ENCODE assay signal across 21 mouse cellular contexts in genomic region chr11:54819489-54819888, GRCm38 (mm10). TPM values are rescaled to one million over a fixed set of nuclear protein-coding genes. Genes with fewer than 3 reads are reported as not detected.
DNase-seq lines count a peak whose midpoint lies in the region; ATAC-seq and TF ChIP-seq lines count a peak whose summit lies in the region.
"Had no signal": no experiment of that assay in that cellular context is flagged by ENCODE, and none has a peak within 500 bp of the region (broad histone marks: within the 10 kb centered on the region; RNA-seq: fewer than 3 reads in every experiment).

No protein-coding gene starts in this region.

- H3K9me3 ChIP-seq in intestine, embryonic 15.5 days = no peaks in the 10 kb centered on the region
- no peaks in the 10 kb centered on the region for H3K9me3 ChIP-seq in intestine, postnatal 0 days (ENCODE audit: control insufficient read depth)
- peaks cover 23% of the 10 kb centered on the region for H3K9me3 ChIP-seq in E14TG2a.4 (ENCODE audit: low read length)
- H3K9me3 ChIP-seq in stomach, postnatal 0 days (ENCODE audit: control insufficient read depth, low read length) = no peaks in the 10 kb centered on the region

- H3K9ac ChIP-seq in intestine, embryonic 15.5 days = no peak overlapping the region
- H3K9ac ChIP-seq in intestine, postnatal 0 days (ENCODE audit: low read depth, low read length) = no peak overlapping the region
- no peak overlapping the region for H3K9ac ChIP-seq in stomach, postnatal 0 days (ENCODE audit: low read length)
- H3K9ac ChIP-seq: embryonic facial prominence, embryonic 15.5 days; hindbrain, embryonic 13.5 days had no signal

- 61% methylated on average over 7 of the region's 7 CpGs for WGBS in intestine, embryonic 15.5 days
- WGBS in intestine, postnatal 0 days = 50% methylated on average over 7 of the region's 7 CpGs
- 61% methylated on average over 7 of the region's 7 CpGs for WGBS in stomach, postnatal 0 days

- no peak overlapping the region for H3K4me3 ChIP-seq in intestine, embryonic 15.5 days (replicated peaks)
- no peak overlapping the region for H3K4me3 ChIP-seq in intestine, postnatal 0 days (ENCODE audit: low read depth, low read length)
- peak overlapping the region; percentile 50; the same call in 1 of the 2 replicates for H3K4me3 ChIP-seq in E14TG2a.4 (replicated peaks; ENCODE audit: low read length)
- H3K4me3 ChIP-seq in stomach, postnatal 0 days (ENCODE audit: low read depth, low read length) = no peak overlapping the region
- H3K4me3 ChIP-seq: embryonic facial prominence, embryonic 15.5 days; erythroblast, embryonic 14.5 days; forebrain, embryonic 10.5 days; heart, embryonic 10.5 days; hindbrain, embryonic 13.5 days had no signal

- no peaks in the 10 kb centered on the region for H3K36me3 ChIP-seq in intestine, embryonic 15.5 days
- H3K36me3 ChIP-seq in intestine, postnatal 0 days (ENCODE audit: control insufficient read depth, insufficient read depth) = no peaks in the 10 kb centered on the region
- no peaks in the 10 kb centered on the region for H3K36me3 ChIP-seq in E14TG2a.4 (ENCODE audit: insufficient read depth, low read length)
- H3K36me3 ChIP-seq in stomach, postnatal 0 days (ENCODE audit: control insufficient read depth, insufficient read depth, low read length) = no peaks in the 10 kb centered on the region
- H3K36me3 ChIP-seq: embryonic facial prominence, embryonic 15.5 days; forebrain, embryonic 10.5 days; heart, embryonic 10.5 days had no signal

- H3K27me3 ChIP-seq in intestine, embryonic 15.5 days (replicated peaks) = no peaks in the 10 kb centered on the region
- no peaks in the 10 kb centered on the region for H3K27me3 ChIP-seq in intestine, postnatal 0 days (replicated peaks; ENCODE audit: control insufficient read depth, insufficient read depth, low read length)
- H3K27me3 ChIP-seq in E14TG2a.4 (ENCODE audit: insufficient read depth, low read length) = peaks cover 18% of the 10 kb centered on the region
- H3K27me3 ChIP-seq in stomach, postnatal 0 days (ENCODE audit: control insufficient read depth, insufficient read depth, low read length) = no peaks in the 10 kb centered on the region
- H3K27me3 ChIP-seq: embryonic facial prominence, embryonic 15.5 days; hindbrain, embryonic 13.5 days had no signal

- H3K4me1 ChIP-seq in intestine, embryonic 15.5 days (replicated peaks) = 0 out of 2 replicates have a peak, but pooled peaks cover 3% of the 10 kb centered on the region
- H3K4me1 ChIP-seq in intestine, postnatal 0 days (replicated peaks; ENCODE audit: control insufficient read depth, insufficient read depth, low read length) = no peaks in the 10 kb centered on the region
- peaks cover 16% of the 10 kb centered on the region for H3K4me1 ChIP-seq in E14TG2a.4 (replicated peaks; ENCODE audit: low read depth, low read length)
- no peaks in the 10 kb centered on the region for H3K4me1 ChIP-seq in stomach, postnatal 0 days (replicated peaks; ENCODE audit: control insufficient read depth, insufficient read depth)
- H3K4me1 ChIP-seq: embryonic facial prominence, embryonic 15.5 days; heart, embryonic 10.5 days had no signal

- H3K27ac ChIP-seq in intestine, embryonic 15.5 days = no peak overlapping the region
- no peak overlapping the region for H3K27ac ChIP-seq in intestine, postnatal 0 days (ENCODE audit: low read depth, low read length)
- no peak overlapping the region for H3K27ac ChIP-seq in stomach, postnatal 0 days (replicated peaks)
- H3K27ac ChIP-seq: embryonic facial prominence, embryonic 15.5 days; heart, embryonic 10.5 days; hindbrain, embryonic 13.5 days had no signal

- DNase-seq in adrenal gland, adult 2 months = peak; percentile 16
- DNase-seq in adrenal gland, postnatal 4 days (ENCODE audit: low spot score in 2 of 2) = no peak
- peak; percentile 53 for DNase-seq in ZHBTc4 (ENCODE audit: low read depth, low spot score)
- no peak for DNase-seq in stomach, postnatal 0 days (ENCODE audit: low spot score)
- DNase-seq: cerebellum, adult 11 months; cerebellum, adult 8-10 months; cerebellum, postnatal 14 days; embryo, embryonic 11 days; heart, adult 18-20 months; heart, postnatal 10 days; heart, postnatal 4 days had no signal

- H3K4me2 ChIP-seq in intestine, embryonic 15.5 days (replicated peaks) = no peak overlapping the region
- H3K4me2 ChIP-seq in intestine, postnatal 0 days (replicated peaks; ENCODE audit: low read depth) = no peak overlapping the region
- H3K4me2 ChIP-seq in stomach, postnatal 0 days (replicated peaks; ENCODE audit: low read depth) = no peak overlapping the region
- H3K4me2 ChIP-seq: embryonic facial prominence, embryonic 15.5 days; hindbrain, embryonic 13.5 days had no signal

- no peak for TF ChIP-seq EP300 in stomach, postnatal 0 days (optimal IDR thresholded peaks at IDR 0.05)

- TF ChIP-seq CTCF in intestine, postnatal 0 days (IDR thresholded peaks at IDR 0.05; ENCODE audit: low read depth) = no peak
- no peak for TF ChIP-seq CTCF in E14TG2a.4 (conservative IDR thresholded peaks at IDR 0.05; ENCODE audit: low read length)
- TF ChIP-seq CTCF in stomach, postnatal 0 days (IDR thresholded peaks at IDR 0.05; ENCODE audit: low read depth) = no peak

- peak; percentile 68 for ATAC-seq in intestine, embryonic 15.5 days
- no peak for ATAC-seq in intestine, postnatal 0 days
- ATAC-seq in stomach, postnatal 0 days (ENCODE audit: low FRiP score, low TSS enrichment) = no peak
- ATAC-seq: forebrain, embryonic 14.5 days; intestine, embryonic 16.5 days had no signal

RNA-seq across cellular contexts. Expression of gene Cdc42se2, which starts 32.0 kb away (rescaled TPM):
- 10 to 100 TPM; 16.3 to 24.2 TPM for total RNA-seq in adrenal gland, adult 2 months (2021)
- 9.8 and 11.6 TPM in 2 replicates for polyA plus RNA-seq in adrenal gland, adult 2 months (2012; rRNA removed)
- 10 to 100 TPM; 34.8 to 39.1 TPM for total RNA-seq in adrenal gland, postnatal 4 days (2021)
- polyA plus RNA-seq in intestine, embryonic 15.5 days (2015; fragmentation: Nextera tagmentation; extraction: Ambion mirVana) = 70.6 and 72.5 TPM in 2 replicates
- 58.8 and 63.5 TPM in 2 replicates for polyA plus RNA-seq in intestine, postnatal 0 days (2015; fragmentation: Nextera tagmentation; extraction: Ambion mirVana)
- 30.6 and 32.3 TPM in 2 replicates for polyA plus RNA-seq in stomach, postnatal 0 days (2015; fragmentation: Nextera tagmentation; extraction: Ambion mirVana)

RNA-seq across cellular contexts. Expression of gene Lyrm7, which starts 41.2 kb away (rescaled TPM):
- total RNA-seq in adrenal gland, adult 2 months (2021) = 10 to 100 TPM; 14.3 to 20.8 TPM
- 0.27 and 0.38 TPM in 2 replicates for polyA plus RNA-seq in adrenal gland, adult 2 months (2012; rRNA removed)
- total RNA-seq in adrenal gland, postnatal 4 days (2021) = 10 to 100 TPM; 12.5 to 12.7 TPM
- 8.9 and 9.4 TPM in 2 replicates for polyA plus RNA-seq in intestine, embryonic 15.5 days (2015; fragmentation: Nextera tagmentation; extraction: Ambion mirVana)
- polyA plus RNA-seq in intestine, postnatal 0 days (2015; fragmentation: Nextera tagmentation; extraction: Ambion mirVana) = 2.7 and 5.8 TPM in 2 replicates
- polyA plus RNA-seq in stomach, postnatal 0 days (2015; fragmentation: Nextera tagmentation; extraction: Ambion mirVana) = 4.5 and 4.8 TPM in 2 replicates
- polyA plus RNA-seq: erythroblast, embryonic 14.5 days had no signal

RNA-seq across cellular contexts. Expression of gene Hint1, which starts 46.7 kb away (rescaled TPM):
- 100 to 1,000 TPM; 339 to 391 TPM for total RNA-seq in adrenal gland, adult 2 months (2021)
- polyA plus RNA-seq in adrenal gland, adult 2 months (2012; rRNA removed) = 610 and 630 TPM in 2 replicates
- total RNA-seq in adrenal gland, postnatal 4 days (2021) = 100 to 1,000 TPM; 353 to 385 TPM
- polyA plus RNA-seq in intestine, embryonic 15.5 days (2015; fragmentation: Nextera tagmentation; extraction: Ambion mirVana) = 705 and 851 TPM in 2 replicates
- polyA plus RNA-seq in intestine, postnatal 0 days (2015; fragmentation: Nextera tagmentation; extraction: Ambion mirVana) = 1,016 and 1,041 TPM in 2 replicates
- polyA plus RNA-seq in stomach, postnatal 0 days (2015; fragmentation: Nextera tagmentation; extraction: Ambion mirVana) = 745 and 824 TPM in 2 replicates

Comparison
In these comparisons a context has a peak if more than half of its experiments do, and no peak if none do; other contexts are left out.
1. DNase-seq: peak in adrenal gland, adult 2 months (single experiment) and ZHBTc4 (single experiment); none in adrenal gland, postnatal 4 days (0 of 2) and stomach, postnatal 0 days (single experiment).